Mouse (Mus musculus): ENCODE measurements at regions not wholly inside any gene's neighbourhood (a gene's known extent, or its start where the extent isn't known, plus 50 kb on each side); places are given as distances from the start of the nearest gene placed in this dataset.

DNA sequence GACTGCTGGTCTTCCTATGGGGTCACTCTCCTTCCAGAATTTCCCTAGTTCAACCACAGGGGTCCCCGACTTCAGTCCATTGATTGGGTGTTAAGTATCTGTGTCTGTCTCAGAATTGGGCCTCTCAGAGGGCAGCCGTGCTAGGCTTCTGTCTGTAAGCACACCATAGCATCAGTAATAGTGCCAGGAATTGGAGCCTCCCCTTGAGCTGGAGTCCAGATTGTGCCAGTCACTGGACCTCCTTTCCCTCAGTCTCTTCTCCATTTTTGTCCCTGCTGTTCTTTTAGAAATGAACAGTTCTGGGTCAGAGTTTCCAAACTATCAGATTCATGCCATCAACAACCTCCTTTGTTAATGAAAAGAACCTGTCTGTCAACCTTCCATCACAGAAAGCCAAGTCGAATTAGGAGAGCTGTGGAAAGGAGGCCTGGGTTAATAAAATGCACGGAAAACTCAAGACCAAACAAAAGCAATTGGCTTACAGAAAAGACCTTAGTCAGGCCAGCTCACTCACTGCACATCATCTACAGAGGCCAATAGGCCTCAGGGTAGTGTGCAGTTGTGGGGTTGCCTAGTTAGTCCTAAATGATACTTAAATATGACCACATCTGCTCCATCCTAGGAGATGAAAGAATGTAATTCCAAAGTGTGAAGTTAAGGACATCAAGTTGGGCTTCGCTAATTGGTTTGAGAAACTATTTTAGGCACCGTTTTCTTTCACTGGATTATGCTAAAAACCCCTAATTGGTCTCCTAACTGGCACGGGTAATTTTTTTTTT is 156.5 kb upstream of the Krr1 start:
- DNase-seq (ENCODE audit: low spot score in 2 of 2), result no peak

GRCm38 (mm10) chr10:111819755-111820451 is 152.6 kb upstream of the Krr1 start:
- DNase-seq (ENCODE audit: low spot score in 2 of 2), result no peak

- DNase-seq (ENCODE audit: low spot score in 2 of 2), result no peak
These were observed 147.6 kb upstream of the Krr1 start for GRCm38 (mm10) chr10:111824820-111825219.

GRCm38 (mm10) chr10:111826033-111826754 is 146.3 kb upstream of the Krr1 start:
- DNase-seq (ENCODE audit: low spot score in 2 of 2), result no peak

DNA sequence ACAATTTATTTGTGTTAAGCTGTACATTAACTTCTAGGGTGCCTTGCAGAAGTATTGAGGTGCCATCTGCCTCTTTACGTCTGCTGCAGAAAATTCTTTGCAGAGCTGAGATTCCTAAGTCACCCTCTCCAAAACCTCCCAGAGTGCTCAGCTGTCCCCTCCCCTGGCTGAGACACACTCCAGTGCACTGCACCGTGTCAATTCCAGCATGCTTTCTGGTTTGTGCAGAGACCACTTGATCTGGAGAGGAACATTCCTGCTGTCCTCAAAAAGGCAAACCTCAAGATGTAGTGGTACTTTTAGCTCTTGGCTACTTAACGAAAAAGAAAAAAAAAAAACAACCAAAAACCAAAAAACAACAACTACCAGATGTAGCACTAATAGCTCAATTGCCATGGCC is 145.2 kb upstream of the Krr1 start:
- no peak for DNase-seq (ENCODE audit: low spot score in 2 of 2)

DNA sequence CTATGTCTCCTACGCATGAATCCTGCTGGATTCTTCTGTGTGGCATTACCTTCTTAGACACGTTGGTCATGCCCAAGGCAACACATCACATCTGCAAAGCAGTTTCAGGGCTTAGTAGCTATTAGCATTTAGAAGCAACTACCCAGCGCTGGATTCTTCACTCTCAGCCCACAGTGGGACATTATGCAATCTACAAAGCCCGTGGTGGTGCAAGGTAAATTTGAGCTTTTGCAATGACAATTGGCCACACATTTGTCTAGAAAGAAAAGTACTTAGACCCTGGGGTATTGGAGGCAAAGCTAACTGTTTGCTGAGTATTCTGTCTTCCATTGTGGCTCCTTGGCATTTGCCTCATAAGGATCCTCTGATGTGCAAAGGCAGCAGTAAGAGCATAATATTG is 144.5 kb upstream of the Krr1 start:
- DNase-seq (ENCODE audit: low spot score in 2 of 2), result no peak

DNA sequence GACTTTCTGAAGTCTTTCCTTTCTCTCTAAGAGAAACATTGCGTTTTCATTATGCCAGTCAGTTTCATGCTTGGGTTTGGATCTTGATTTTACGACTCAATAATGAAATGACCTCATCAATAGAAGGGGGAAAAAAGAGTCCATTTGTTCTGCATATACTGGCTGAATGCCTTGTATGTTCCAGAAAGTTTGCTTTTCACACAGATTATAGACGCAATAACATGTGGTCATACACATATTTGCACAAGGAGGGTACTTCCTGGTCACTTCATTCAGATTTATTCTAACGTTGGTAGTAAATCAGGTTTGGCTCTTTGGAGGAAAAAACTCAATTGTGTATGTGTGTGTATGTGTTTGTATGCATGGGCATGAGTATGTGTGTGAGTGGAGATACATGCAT is 143.9 kb upstream of the Krr1 start:
- DNase-seq (ENCODE audit: low spot score in 2 of 2), result no peak

- DNase-seq (ENCODE audit: low spot score in 2 of 2), result no peak
These were observed 143.2 kb upstream of the Krr1 start for GRCm38 (mm10) chr10:111829291-111829690.

DNA sequence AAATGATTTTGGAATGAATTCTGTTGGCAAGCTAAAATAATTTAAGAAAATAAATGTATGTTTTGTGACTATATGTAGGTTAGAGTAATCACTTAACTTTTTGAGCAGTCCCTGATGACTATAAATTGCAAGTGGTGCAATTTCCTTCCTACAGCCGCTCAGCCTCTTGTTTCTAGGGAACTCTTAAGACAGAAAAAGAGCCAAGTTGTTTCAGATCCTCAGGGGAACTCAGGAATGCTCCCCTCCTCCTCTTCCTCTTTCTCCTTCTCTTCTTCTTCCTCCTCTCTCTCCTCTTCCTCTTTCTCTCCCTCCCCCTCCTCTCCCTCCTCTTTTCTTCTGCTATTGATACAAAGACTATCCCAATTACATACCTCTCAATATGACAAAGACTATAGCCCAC is 141.4 kb upstream of the Krr1 start:
- DNase-seq (ENCODE audit: low spot score in 2 of 2), result no peak

DNA sequence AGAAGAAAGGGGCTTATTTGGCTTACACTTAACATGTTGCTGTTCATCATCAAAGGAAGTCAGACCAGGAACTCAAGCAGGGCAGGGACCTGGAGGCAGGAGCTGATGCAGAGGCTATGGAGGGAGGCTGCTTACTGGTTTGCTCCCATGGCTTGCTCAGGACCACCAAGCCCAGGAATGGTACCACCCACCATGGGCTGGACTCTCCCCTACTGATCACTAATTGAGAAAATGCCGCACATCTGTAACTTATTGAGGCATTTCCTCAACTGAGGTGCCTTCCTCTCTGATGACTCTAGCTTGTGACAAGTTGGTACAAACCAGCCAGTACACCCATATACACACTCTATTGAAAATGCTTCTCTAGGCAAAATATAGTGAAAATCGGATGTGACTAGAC is 138.9 kb upstream of the Krr1 start:
- no peak for DNase-seq (ENCODE audit: low spot score in 2 of 2)

DNA sequence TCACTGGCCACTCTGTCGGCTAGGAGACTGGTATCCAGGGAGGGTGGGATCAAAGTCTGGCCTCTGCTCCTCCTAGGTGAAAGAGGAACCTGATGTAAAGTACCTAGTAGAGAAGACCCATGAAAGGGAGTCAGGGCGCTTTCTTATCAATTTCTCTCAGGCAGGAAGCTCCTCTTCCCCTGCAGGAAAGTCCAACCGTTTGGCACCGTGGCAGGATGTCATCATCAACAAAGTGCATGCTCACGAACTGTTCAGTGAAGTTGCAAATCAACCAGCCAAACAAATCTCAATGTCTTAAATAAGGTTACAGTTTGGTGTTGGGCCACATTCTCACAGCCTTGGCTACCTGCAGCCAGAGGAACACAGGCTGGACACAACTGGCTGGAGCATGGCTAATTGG is 138.2 kb upstream of the Krr1 start:
- DNase-seq (ENCODE audit: low spot score in 2 of 2), result no peak

DNA sequence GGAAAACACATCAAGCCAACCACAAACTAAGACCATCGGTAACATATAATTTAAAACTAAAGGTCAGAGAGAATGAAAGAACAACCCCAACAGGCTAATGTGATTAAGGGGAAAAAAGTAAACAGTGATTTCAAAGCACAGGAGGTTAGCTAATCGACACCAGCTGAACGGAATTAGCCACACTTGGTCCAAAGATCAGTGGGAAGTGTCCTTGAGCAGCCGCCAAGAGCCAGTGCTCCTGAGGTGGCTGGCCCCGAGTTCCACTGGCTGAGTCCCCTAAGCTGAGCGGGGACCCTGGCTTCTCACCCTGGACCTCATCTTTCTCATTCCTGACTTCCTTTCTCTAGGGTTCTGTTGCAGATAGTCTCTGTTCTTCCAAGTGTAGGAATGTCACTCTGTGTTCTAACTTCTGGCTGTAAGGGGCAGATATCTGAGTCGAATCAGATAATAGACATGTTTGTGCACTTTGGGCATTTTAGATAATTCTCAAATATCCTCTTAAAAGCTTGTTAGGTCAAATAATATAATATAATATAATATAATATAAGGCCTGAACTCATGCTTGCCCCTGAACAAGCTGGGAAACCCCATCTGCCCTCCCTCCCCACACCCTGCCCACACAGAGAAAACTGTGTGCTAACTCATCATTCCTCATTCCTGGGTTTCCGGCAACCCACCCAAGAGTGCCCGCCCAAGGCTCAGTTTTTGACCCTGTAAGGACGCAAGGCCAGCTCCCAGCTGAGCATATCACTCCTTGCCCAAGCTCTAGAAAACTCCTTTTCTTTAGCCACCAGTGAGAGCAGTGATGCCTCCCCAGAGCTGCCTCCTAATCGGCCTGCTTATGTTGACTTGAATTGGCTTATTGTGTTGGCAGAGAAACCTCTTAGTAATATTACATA is 137.3 kb upstream of the Krr1 start:
- DNase-seq (ENCODE audit: low spot score in 2 of 2), result no peak

- DNase-seq (ENCODE audit: low spot score in 2 of 2), result no peak
These were observed 136.3 kb upstream of the Krr1 start for GRCm38 (mm10) chr10:111836191-111836590.

- no peak for DNase-seq (ENCODE audit: low spot score in 2 of 2)
These were observed 135.7 kb upstream of the Krr1 start for GRCm38 (mm10) chr10:111836802-111837201.

GRCm38 (mm10) chr10:111842321-111842775 is 130.1 kb upstream of the Krr1 start:
- no peak for DNase-seq (ENCODE audit: low spot score in 2 of 2)

- DNase-seq (ENCODE audit: low spot score in 2 of 2), result no peak
These were observed 129.6 kb upstream of the Krr1 start for GRCm38 (mm10) chr10:111842896-111843295.

- no peak for DNase-seq (ENCODE audit: low spot score in 2 of 2)
These were observed 129.2 kb upstream of the Krr1 start for GRCm38 (mm10) chr10:111843301-111843700.

DNA sequence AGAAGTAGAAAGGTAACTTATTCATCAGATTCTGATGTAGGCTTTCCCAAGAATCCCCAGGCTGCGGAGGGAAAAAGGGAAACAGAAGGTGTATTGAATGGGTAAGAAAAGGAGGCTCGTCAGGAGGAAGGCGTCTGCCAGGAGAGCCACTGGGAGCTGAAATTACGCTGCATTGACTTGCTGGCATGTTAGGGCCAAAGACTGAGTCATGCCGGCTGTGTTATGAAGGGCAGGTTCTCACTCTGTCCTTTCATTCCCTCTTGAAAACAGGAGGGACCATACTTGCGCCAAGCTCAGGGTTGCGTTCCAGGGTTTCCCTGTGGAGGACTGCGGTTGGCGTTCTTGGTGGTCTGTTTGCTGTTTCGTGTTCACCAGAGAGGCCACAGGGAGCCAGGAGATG is 128.3 kb upstream of the Krr1 start:
- no peak for DNase-seq (ENCODE audit: low spot score in 2 of 2)

DNA sequence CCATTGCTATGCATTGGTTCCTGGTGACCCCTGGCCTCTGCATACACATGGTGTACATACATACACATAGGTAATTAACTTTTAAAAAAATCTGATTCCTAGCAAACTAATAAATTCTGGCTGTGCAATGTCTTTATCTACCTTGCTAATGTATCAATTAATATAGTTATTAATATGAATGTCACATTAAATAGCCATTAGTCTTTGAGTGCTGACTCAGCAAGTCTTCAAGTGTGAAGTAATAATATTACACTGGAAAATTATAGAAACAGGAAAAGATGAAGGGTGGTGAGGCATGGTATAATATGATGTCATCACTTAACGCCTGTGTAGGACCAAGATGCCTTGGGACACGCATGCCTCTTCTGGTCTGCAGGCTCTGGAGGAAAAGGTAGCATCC is 126.5 kb upstream of the Krr1 start:
- no peak for DNase-seq (ENCODE audit: low spot score in 2 of 2)

- DNase-seq (ENCODE audit: low spot score in 2 of 2), result no peak
These were observed 118.2 kb upstream of the Krr1 start for GRCm38 (mm10) chr10:111854254-111854653.

DNA sequence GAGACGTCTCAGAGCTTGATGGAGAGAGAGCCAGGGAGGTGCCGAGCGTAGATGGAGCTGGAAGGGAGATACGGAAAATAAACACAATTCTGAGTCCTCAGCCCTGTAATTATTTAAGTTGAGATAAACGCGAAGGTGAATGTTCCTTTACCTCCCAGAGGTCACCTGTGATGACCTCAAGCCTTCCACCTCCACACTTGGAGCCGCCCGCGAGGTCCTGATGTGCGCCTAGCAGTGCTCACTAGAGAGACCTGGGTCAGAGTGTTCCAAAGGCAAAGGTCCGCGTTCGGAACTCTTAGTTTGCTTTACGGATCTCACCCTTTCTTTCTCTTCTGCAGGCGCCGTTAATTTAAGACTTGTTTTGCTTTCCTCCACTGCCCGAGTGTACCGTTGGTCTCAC is 117.0 kb upstream of the Krr1 start:
- no peak for DNase-seq (ENCODE audit: low spot score in 2 of 2)
